Mouse (Mus musculus) liver, postnatal 0 days (tissue): ENCODE data around the gene Hsd17b1.

Experiments used
- CTCF ChIP-seq: sonication (generic); IDR thresholded peaks from 2 replicates; pipeline ENCODE4 v1.5.1; 2016; ENCODE audit warnings: antibody characterized with exemption, low read depth
- EP300 ChIP-seq: IDR thresholded peaks from 2 replicates; pipeline ENCODE4 v1.6.1; 2016; ENCODE audit warnings: antibody characterized with exemption, low read depth, mild to moderate bottlenecking

DNA sequence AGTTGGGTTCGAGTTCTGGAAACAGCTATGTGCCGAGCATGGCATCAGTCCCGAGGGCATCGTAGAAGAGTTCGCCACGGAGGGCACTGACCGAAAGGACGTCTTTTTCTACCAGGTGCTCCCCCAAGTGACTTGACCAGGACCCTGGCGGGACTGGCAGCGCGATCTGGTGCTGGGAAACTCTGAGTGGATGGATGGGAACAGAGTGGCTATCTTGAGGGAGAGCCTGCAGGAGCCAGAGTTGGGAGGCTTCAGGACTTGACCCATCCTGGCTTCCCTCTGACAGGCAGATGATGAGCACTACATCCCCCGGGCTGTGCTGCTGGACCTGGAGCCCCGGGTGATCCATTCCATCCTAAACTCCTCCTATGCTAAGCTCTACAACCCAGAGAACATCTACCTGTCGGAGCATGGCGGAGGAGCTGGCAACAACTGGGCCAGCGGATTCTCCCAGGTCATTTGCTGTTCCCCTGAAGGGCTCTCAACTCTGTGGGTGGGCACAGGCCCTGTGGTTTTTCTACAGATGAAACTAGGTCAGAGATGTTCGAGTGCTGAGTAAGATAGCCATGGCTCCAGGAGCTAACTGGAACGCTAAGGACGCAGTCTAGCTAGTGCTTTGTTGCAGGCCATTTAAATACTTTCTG, 42.5 kb downstream of the Hsd17b1 start:
- TF ChIP-seq CTCF (no peak), EP300 (no peak)
